Mouse (Mus musculus): ENCODE results near the gene Cldn34d.

Cldn34d gene

DNA sequence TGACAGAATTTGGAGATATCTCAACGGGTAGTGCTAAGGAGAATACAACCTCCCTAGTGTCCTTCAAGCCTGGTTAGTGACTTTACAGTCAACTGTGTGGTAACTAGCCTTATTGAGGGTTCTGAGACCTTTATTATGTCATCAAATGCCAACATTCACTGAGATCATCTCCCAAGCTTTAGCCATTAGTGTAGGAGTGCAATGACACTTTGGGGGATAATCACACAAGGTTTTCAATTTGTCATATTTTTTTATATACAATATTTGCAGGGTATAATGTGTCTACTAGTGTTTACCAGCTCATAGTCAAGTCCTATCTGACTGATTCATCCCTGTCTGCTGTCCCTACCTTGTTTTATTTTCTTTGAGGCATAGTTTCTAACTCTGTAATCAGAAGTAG lies at the start of gene Cldn34d:
TSS of gene Cldn34d (minus strand) at position 101 of the 400 bp plus-strand sequence.
- no peak for DNase-seq (ENCODE audit: low read depth, low spot score)

DNA sequence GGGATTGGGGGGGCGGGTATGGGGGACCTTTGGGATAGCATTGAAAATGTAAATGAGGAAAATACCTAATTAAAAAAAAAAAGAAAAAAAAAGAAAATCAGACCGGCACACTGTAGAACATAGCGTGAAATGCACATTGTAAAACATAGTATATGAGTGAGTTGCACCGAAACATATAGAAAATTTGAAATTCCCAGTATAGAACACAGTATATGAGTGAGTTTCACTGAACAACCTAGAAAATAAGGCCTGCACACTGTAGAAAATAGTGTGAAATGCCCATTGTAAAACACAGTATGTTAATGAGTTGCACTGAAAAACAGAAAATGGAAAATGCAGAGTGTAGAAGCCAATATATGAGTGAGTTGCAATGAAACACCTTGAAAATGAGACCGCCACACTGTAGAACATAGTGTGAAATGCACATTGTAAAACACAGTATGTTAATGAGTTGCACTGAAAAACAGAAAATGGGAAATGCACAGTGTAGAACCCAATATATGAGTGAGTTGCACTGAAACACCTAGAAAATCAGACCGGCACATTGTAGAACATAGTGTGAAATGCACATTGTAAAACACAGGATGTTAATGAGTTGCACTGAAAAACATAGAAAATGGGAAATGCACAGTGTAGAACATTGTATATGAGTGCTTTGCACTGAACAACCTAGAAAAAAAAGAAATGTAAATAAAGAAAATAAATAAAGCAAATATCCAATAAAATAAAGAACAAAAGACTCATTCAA lies 4.1 kb downstream of the Cldn34d start:
- peak; percentile 84 for DNase-seq (ENCODE audit: low read depth, low spot score)

Data from c-Kit-negative CD71-positive TER-119-positive erythroid progenitor cells, embryonic 14.5 days (primary cell).